Mouse (Mus musculus) neural tube, embryonic 12.5 days (tissue): ENCODE measurements around the gene Odr4. TPM values are rescaled to one million over a fixed set of nuclear protein-coding genes. Genes with fewer than 3 reads are reported as not detected.

Experiments
- polyA plus RNA-seq: library from polyadenylated mRNA; unstranded; fragments of >200 nt; fragmentation: Nextera tagmentation; extraction: Ambion mirVana; gene quantifications from 2 replicates; pipeline ENCODE4 v1.2.1, GENCODE M21; 2016

Odr4 gene
- polyA plus RNA-seq, 1 experiment from 2014 or later = 39.4 TPM

Other genes starting within 250 kb of the Odr4 start
- gene Pdc, start 73.7 kb downstream of the Odr4 start, polyA plus RNA-seq = not detected in 2 replicates
- 149 and 168 TPM in 2 replicates for gene Tpr, start 242 bp downstream of the Odr4 start, polyA plus RNA-seq
- 0.27 and 0.60 TPM in 2 replicates for gene Prg4, start 73.1 kb upstream of the Odr4 start, polyA plus RNA-seq